Comparison of ENCODE assay signal across 27 mouse cellular contexts in the genomic region with DNA sequence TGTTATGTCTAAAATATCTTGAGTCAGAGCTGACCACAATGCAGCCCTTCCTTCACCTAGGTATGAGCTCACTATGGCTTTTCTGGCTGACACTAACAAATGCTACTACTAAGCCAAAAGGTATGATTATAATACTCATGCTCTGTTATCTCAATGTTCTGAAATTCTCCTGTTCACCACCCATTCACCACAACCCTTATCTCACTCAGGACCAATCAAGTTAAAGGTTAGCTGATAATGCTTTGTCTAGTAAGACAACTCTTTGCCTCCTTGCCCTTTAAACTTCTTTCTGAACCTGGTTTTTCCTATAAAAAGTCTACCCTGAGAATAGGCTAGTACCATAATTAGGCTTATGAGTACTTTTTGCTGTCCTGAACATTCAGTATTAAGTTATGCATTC.
"Had no signal": no experiment of that assay in that cellular context is flagged by ENCODE, and none has a peak within 500 bp of the region (broad histone marks: within the 10 kb centered on the region; RNA-seq: fewer than 3 reads in every experiment).

No protein-coding gene starts in this region.

- H3K27ac ChIP-seq: heart, adult 2 months; heart, embryonic 13.5 days; heart, embryonic 15.5 days; hindbrain, embryonic 13.5 days; hindbrain, embryonic 15.5 days; hindbrain, postnatal 0 days; kidney, embryonic 15.5 days; kidney, postnatal 0 days; layer of hippocampus, adult 2 months; left cerebral cortex, adult 2 months; limb, embryonic 10.5 days; limb, embryonic 12.5 days; liver, embryonic 13.5 days had no signal

- H3K4me3 ChIP-seq: heart, adult 2 months; heart, embryonic 13.5 days; heart, embryonic 15.5 days; hindbrain, embryonic 13.5 days; hindbrain, embryonic 15.5 days; kidney, embryonic 15.5 days; layer of hippocampus, adult 2 months; left cerebral cortex, adult 2 months; limb, embryonic 10.5 days; limb, embryonic 12.5 days; liver, embryonic 13.5 days had no signal

- H3K4me2 ChIP-seq: heart, embryonic 11.5 days; heart, embryonic 13.5 days; heart, embryonic 15.5 days; hindbrain, embryonic 13.5 days; hindbrain, embryonic 15.5 days; kidney, embryonic 15.5 days; limb, embryonic 12.5 days; liver, embryonic 11.5 days; liver, embryonic 13.5 days had no signal

- H3K9ac ChIP-seq: forebrain, postnatal 0 days; heart, embryonic 13.5 days; heart, embryonic 15.5 days; hindbrain, embryonic 13.5 days; hindbrain, embryonic 15.5 days; kidney, embryonic 15.5 days; limb, embryonic 12.5 days; liver, embryonic 13.5 days had no signal

- H3K9me3 ChIP-seq: heart, embryonic 13.5 days; heart, embryonic 15.5 days; hindbrain, embryonic 13.5 days; hindbrain, embryonic 15.5 days; kidney, embryonic 15.5 days; limb, embryonic 10.5 days; limb, embryonic 12.5 days; liver, embryonic 13.5 days had no signal

- DNase-seq: forebrain, postnatal 0 days; gastrocnemius, postnatal 14 days; gastrocnemius, postnatal 36 days; heart, adult 11 months; heart, adult 2 months; heart, postnatal 14 days; heart, postnatal 36 days; kidney, adult 11 months; kidney, adult 2 months; kidney, adult 9 months; kidney, postnatal 36 days; liver; liver, embryonic 13.5 days had no signal

- H3K4me1 ChIP-seq: heart, embryonic 15.5 days; hindbrain, embryonic 13.5 days; hindbrain, embryonic 15.5 days; kidney, embryonic 15.5 days; limb, embryonic 10.5 days; limb, embryonic 12.5 days had no signal

- H3K36me3 ChIP-seq: heart, embryonic 13.5 days; heart, embryonic 15.5 days; hindbrain, embryonic 13.5 days; hindbrain, embryonic 15.5 days; kidney, embryonic 15.5 days; limb, embryonic 10.5 days; limb, embryonic 12.5 days; liver, embryonic 13.5 days had no signal

- ATAC-seq: forebrain, postnatal 0 days; hindbrain, postnatal 0 days; inflammation-experienced regulatory T-cells, adult 6 months had no signal

- H3K27me3 ChIP-seq: heart, embryonic 13.5 days; heart, embryonic 15.5 days; hindbrain, embryonic 13.5 days; hindbrain, embryonic 15.5 days; kidney, embryonic 15.5 days; limb, embryonic 12.5 days; liver, embryonic 13.5 days had no signal
